Mouse (Mus musculus) gastrocnemius, adult 18-20 months (tissue): Measurements from ENCODE around the gene Olfr390. TPM values are rescaled to one million over a fixed set of nuclear protein-coding genes. Genes with fewer than 3 reads are reported as not detected.

ENCODE experiments used
- DNase-seq: peaks from one replicate; pipeline ENCODE4 v3.0.0; 2021; ENCODE audit warnings: low spot score
- long read RNA-seq, 2 experiments: library from polyadenylated mRNA; stranded (forward); transcript quantifications; one replicate each; pipeline ENCODE4 v2.0.0; 2021
- total RNA-seq, 2 experiments: library from RNA; stranded (reverse); gene quantifications; 2 replicates each; pipeline ENCODE4 v1.2.3; 2021

Olfr390 gene
- total RNA-seq = not detected
- long read RNA-seq, experiment 1 = 0 reads
- long read RNA-seq, experiment 2 = 0 reads

DNA sequence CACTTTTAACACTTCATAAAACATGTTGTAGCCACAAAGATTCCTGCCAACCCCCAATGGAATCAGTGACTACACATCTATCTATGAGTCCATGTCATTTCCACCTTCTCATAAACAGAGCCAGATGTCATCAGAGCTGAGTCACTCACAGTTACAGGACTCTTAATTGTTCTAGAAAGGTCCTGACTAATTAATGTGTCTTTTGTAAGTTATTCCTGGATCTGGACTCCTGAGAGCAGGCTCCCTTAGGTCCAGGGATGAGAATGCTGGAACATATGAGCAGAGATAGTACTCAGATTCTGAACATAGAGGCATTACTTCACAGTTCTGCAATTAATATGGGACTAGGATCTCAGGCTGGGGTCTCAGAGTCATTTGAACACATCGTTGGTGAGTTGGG is at the start of gene Olfr390:
Olfr390 (plus strand) TSS at position 301 of the 400 bp plus-strand sequence.
- no peak for DNase-seq

DNA sequence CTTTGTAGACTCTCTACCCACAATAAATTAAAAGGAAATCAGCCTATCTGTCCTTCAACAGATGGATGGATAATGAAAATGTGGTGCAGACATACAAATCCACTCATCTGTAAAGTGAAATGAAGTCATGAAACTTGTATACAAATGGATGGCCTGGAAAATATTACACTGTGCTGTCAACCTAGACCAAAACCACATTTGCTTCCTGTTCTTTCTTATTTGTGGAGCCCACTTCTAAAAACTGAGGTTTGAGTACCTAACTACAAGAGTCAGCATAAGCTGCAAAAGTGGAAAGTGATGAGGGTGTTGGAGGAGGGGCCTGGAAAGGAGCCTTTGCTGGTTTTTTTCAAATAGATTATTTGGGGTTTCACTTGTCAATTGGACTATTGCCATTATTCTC is 23.6 kb upstream of the Olfr390 start:
- no peak for DNase-seq

DNA sequence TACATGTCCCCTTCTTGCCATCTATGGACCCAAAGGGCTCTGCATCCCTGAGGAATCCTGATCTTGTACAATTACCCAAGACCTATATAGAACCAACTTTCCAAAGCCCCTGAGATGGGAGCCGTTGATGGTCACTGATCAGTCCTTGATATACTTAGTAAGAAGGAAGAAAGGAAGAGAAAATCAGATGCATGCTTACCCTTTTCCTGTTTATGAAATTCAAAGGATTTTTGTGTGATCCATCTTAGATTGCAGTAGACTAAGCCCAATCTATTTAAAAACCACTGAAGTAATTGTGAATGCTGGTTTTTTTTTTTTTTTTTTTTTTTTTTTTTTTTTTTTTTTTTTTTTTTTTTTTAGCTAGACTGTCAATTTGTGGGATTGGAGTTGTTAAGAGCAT is 2.2 kb upstream of the Olfr390 start, which contains the start of gene Olfr389:
Olfr389 (minus strand) TSS at position 101 of the 400 bp plus-strand sequence.
- no peak for DNase-seq

DNA sequence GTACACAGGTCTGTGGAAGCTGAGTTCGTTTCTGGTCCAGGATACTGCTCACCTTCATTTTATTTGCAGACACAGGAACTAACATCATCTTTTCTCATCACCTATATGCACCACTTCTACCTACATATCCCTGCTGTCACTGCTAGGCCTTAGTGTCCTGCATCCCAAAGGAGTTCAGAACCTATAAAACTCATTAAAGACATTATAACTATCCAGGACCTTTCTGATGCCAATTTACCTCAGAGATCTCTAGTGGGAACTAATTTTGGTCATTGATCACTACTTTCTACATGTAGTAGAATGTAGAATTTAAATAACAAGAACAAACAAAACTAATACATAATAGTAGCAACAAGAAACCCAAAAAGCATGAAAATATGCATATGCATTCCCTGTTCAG is 20.2 kb downstream of the Olfr390 start, which contains the start of gene Olfr391-ps:
Olfr391-ps (minus strand) TSS at position 101 of the 400 bp plus-strand sequence.
- no peak for DNase-seq

DNA sequence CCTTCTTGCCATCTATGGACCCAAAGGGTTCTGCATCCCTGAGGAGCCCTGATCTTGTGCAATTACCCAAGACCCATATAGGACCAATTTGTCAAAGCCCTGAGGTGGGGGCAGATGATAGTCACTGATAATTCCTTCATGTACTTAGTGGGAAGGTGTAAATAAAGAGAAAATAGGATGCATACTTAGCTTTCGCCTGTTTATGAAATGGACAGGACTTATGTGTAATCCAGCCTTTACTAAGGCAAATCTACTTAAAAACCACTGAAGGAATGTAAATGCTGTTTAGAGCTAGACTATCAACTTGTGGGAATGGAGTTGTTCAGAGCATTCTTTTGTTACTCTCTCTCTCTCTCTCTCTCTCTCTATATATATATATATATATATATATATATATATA is 34.2 kb downstream of the Olfr390 start, which contains the start of gene Olfr392:
Olfr392 (minus strand) TSS at position 101 of the 400 bp plus-strand sequence.
- no peak for DNase-seq

Other genes with a start within 250 kb of the Olfr390 start
- not detected for gene Olfr385, start 190.0 kb upstream of the Olfr390 start, total RNA-seq
- not detected for gene Olfr384, start 184.4 kb upstream of the Olfr390 start, total RNA-seq
- not detected for gene Zfp735, start 94.2 kb upstream of the Olfr390 start, total RNA-seq
- gene Olfr389, start 2.3 kb upstream of the Olfr390 start, total RNA-seq = not detected
- gene Olfr391-ps, start 20.1 kb downstream of the Olfr390 start, total RNA-seq = not detected
- not detected for gene Olfr392, start 34.1 kb downstream of the Olfr390 start, total RNA-seq
- gene Olfr393, start 68.5 kb downstream of the Olfr390 start, total RNA-seq = not detected
- gene Olfr394, start 107.8 kb downstream of the Olfr390 start, total RNA-seq = not detected
- gene Olfr395, start 126.3 kb downstream of the Olfr390 start, total RNA-seq = not detected
- not detected for gene Olfr23, start 153.7 kb downstream of the Olfr390 start, total RNA-seq
- not detected for gene Olfr397, start 177.9 kb downstream of the Olfr390 start, total RNA-seq
- not detected for gene Olfr398, start 207.4 kb downstream of the Olfr390 start, total RNA-seq